Mouse (Mus musculus) cerebellum, adult (tissue): ENCODE measurements around the gene Helb.
"Not testable (repeated sequence)": the region's sequence is repeated elsewhere in the genome, so short reads cannot be mapped to it uniquely, and the experiment has no call there.

Experiments used
- ATAC-seq: cut with Nextera tagmentation; 2 replicates; pipeline ENCODE4 v1.9.2; 2017; ENCODE audit warnings: mild to moderate bottlenecking, moderate library complexity, mixed read lengths; ENCODE audit not compliant: insufficient number of reproducible peaks, low FRiP score, low TSS enrichment

Helb gene

DNA sequence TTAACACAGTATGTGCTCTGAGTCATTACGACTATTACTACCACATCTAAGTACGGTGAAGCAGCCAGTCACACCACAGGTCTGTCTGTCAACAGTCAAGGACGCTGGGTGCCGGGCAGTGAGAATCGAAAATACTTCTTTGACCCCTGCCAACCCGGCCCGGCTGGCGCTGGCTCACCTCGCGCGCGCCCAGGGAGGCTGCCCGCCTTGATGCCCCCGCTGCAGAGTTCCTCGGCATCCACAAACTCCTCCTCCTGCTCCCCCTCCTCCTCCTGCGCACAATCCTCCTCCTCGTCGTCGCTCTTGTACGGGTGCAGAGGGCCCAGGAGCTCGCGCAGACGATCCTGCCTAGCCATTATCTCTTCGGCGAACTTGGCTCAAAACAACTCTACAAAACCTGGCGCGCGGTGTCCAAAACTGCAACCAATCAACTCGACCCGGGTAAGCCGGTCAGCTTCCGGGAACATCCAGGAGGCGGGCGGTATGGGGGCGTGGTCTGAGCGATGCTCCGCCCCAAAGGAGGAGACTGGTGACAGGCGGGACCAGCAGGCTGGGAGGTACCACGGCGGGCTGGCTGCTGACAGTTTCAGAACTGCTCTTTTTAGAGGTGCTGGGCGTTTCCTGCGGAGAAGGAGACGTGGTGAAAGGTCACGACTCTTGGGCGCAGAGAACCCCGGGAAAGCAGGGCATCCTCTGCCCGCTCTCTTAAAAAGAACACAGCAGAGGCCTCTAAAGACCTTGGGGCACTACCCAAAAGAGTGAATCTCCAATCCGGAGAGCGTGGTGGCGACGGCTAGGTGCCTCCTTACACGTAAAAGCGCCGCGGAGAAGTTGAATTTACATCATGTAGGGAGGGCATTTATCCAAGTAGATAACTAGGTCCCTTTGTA is at the start of gene Helb:
Helb (minus strand) TSS at position 481 of the 890 bp plus-strand sequence.
- ATAC-seq: peak; percentile 95

DNA sequence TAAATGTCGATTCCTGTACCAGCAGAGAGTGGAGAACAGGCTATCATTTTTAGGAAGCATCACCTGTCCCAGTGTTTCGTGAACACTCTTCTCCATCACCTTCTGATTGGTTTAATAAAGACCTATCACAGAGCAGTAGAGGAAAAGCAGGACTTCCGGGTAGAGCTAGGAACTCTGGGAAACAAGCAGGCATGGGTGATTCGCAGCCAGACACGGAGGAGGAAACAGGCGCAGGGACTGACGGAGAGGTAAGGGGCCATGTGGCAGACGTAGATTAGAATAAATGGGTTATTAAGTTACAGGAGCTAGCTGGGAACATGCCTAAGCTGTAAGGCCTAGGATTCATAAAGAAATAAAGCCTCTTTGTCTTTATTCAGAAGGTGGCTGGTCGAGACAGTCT is 47.7 kb upstream of the Helb start:
- ATAC-seq: no peak

DNA sequence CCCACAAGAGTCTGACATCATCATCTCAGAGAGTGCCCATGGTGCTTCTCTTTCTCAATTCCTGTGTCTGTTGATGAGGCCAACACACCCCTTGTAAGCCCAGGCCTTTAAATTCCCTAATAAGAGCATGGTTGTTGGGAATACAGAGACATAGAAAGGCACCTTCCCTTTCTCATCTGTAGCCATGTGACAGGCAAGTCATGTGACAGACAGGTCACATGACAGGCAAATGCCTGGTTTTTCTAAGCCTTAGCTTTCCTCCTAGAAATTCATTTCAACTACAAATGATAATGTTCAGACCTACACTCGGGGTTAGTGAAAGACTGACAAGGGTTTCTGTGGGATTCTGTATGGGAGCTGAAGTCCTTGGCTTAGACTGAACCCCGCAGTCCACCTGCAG is 41.1 kb upstream of the Helb start:
- no peak for ATAC-seq

DNA sequence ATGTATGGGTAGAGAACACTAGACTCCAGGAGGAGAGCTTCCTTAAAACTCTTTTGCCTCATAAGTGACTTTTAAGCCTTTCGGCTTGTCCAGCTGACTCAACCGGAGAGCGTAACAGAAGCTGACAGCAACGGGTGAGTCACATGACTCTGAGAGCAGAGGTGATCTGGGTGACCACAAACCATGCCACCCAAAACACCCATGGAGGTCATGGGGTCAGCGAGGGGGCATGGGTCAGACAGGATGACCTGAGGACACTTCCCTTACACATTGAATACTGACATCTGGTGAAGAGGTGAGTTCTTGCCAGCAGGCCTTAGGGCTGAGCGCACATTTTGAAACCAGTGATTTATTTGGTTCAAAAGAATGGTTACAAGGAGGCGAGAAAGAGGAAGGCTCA is 38.9 kb upstream of the Helb start:
- ATAC-seq: no peak

DNA sequence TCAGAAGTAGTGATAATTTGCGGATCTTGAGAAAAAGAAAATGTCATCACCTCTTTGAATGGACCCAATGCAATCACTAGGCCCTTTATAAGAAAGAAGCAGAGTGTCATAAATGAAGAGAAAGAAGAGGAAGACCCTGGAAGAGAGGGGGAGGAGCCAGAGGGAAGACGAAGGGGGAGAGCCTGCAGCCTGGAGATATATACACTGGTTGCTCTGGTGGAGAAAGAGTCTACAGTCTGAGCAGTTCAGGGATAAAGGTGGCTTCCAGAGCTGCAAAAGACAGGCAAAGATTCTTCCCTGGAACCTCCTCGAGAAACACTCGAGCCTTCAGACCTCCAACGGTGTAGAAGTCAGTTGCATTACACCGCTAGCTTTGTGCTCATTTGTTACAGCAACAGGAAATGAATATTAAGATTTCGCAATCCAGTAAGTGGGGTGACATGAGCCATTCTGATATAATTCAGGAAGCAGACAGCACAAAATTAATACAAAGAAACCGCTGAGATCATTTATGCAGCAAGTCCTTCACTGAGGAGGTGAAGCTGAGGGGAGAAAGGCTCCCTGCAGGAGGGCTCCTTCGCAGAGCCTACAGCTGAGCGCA is 28.2 kb upstream of the Helb start:
- ATAC-seq: no peak

DNA sequence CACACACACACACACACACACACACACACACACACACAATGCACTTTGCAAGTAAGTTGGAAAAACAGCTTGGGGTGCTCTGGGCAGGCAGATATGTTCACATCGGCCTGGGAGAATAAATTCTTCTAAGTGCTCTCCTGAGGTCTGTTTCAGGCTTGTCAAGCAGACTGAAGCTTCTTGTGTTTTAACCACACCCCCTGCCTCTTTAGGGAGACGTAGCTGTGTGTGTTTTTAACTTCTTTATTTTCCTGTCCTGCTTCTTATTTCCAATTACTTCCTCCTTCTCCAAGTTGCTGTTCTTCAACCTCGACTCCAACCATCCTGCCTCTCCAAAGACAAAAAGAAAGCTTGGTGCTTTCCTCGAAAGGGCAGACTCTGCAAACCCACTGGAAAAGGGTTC is 27.4 kb upstream of the Helb start:
- no peak for ATAC-seq

DNA sequence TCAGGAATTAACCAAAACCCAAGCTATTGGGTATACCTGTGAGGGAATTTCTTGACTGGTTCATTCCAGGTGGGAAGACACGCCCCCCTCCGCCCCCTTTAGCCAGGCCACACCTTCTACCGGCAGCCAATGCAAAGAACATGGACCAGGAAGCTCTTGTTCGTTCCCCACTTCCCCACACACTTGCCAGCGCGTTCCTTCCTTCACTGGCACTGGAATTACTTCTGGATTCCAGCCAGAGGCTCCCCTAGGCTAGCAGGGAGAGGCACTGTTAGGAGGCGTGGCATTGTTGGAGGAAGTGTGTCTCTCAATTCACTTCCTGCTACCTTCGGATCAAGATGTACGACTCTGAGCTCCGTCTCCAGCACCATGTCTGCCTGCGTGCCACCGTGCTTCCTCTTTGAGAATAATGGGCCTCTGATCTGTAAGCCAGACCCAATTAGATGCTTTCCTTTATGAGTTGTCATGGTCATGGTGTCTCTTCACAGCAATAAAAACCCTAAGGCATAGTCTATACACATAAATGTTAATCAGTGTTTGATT is 23.3 kb upstream of the Helb start:
- ATAC-seq: no peak

DNA sequence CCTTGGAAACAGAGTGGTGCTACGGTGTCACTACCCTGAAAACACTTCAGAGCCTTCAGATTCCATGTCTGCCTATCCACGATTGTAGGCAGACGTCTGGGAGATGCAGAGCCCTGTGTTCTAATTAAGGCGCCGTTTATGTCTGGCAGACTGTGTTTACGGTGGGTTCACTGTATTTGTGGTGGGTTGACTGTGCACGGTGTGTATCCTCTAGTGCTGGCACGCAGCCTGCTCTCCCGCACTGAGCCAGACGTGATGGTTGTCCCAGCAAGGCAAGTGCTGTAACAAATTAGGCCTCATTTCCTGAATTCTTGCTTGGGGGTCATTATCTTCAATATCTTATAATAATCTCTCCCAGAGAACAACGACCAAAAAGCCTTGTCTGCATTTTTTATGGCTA is 20.9 kb upstream of the Helb start:
- no peak for ATAC-seq

DNA sequence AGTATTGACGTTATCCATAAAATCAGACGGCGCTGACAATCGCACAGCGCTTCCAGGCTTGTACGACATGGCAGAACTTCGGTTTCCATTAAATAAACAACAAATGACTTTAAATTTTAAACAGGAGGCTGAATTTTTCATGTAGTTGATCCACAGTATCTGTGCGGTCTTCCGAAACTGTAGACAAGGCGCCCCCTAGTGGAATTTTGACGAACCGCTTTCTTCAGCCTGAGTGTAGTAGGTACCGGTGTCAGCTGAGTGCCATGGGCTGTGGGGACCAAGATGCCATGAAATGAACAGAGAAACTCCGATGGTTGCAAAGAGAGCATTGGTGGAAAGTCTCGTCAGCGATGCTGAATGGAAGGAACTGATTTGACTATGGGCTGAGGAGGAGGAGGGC is 17.8 kb upstream of the Helb start:
- 0 out of 2 replicates have a peak, but pooled peaks have one; percentile 45 for ATAC-seq

DNA sequence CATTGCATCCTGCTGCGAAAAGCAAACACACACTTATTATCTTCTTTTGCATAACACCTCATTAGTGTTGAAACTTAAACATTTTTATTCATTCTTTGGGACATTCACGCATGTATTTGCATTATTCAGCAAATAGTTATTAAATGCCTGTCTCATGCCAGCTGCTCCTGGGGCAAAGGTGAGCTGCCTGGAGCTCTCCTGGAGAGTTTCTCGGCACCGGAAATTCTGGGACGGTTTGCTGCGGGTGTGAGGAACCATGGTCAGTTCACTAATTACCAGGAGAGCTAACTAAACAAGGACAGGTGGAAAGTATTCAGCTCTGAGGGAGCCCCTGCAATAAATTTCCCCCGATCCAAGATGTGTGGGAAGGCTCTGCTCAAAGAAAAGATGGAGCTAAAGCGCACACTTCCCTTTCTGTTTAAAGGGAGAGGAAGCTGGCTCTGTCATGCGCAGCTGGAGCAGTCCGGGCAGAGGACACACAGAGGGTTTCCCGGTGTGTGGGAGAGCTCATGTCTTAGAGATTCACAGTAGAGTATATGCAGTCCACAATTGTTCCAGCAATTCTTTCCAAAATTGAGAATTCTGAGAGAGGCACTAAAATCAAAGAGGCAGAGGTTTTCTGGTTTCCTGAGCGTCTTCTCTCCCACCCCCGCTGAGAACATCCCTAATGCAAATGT is 16.0 kb upstream of the Helb start:
- ATAC-seq: no peak

DNA sequence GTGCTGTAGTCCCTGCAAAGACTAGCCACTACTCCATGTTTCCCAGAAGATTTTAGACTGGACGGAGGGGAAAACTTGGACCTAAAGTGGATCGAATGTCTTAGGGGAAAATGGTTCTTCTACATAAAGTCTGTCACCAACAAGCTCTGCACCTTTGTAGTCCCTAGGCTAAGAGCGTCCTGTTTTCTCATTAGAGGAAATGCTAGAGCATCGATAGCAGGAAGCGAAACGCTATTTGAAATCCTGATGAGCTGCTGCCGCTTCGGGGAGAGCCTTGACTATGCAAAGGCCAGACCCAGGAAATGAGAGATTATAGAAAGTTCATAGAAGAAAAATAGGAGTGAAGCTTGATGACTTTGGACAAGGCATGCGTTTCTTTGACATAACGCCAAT is 12.7 kb upstream of the Helb start:
- ATAC-seq: no peak

DNA sequence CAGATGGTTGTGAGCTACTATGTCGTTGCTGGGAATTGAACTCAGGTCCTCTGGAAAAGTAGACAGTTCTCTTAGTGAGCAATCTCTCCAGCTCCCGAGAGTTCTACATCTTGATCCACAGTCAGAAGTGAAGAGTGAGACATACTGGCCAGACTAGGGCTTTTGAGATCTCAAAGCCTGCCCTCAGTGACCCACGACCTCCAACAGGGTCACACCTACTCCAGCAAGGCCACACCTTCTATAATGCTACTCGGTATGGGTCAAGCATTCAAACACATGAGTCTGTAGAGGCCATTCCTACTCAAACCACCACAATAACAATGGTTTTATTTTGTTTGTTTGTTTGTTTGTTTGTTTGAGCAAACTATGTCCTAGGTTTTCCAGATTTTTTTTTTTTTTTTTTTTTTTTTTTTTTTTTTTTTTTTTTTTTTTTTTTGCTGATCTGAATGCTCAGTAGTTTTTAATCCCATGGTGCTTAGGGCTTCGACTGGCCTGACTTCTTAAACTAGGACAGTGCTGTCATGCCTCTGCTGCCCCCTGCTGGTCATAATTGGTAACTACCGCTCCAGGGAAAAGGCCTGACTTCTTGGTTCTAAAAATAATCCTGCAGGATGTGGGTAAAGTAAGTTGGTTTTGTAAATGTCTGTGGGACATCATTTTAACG is 12.1 kb upstream of the Helb start:
- ATAC-seq: peak; percentile 78; the same call in 1 of the 2 replicates

DNA sequence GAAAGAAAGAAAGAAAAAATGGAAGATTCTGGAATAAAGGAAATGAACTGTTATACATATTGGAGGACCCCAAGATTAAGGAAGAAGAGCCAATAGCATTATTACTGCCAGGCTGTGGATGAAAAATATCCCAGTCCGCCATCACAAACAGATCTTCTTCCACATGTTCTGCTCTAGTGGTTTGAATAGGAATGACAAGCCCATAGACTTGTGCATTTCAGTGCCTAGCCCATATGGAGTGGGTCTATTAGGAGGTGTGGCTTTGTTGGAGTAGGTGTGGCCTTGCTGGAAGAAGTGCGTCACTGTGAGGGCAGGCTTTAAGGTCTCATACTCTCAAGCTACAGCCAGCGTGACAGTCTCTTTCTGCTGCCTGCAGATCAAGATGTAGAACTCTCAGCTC is 10.9 kb upstream of the Helb start:
- ATAC-seq: no peak

DNA sequence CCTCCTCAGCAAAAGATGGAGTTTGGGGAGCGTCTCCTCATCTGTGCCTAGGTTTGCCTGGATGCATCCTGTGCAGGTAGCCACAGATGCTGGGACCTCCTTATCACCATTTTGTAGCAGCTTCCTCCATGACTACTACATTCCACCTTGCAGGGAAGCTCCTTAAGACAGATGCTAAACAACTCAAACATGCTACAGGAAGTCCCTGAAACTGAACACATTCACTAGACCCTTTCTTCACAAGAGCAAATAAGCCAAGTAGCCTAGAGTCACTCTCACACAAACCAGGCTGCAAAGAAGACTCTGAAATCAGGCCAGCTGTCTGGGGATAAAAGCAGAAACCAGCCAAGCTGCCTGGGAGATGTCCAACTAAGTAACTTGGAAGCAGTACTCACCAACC is 2.5 kb upstream of the Helb start:
- ATAC-seq: no peak

DNA sequence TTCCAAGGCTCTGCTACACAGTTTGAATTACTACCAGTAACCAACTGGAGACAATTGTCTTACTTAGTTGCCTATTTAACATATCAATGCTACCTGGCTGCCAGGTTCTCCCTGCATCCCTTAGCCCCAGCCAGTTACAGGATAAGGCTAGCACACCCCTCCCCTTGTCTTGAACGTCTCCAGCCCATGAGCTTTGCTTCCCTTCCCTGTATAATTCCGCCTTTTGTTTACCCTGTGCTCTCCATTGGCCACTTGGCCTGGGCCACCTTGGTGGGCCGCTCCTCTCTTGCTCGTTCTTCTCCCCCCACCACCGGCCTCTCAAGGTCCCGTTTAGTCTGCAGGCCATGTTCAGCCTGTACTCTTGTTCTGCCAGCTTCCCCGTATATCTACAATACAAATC is 1.7 kb upstream of the Helb start:
- no peak for ATAC-seq

DNA sequence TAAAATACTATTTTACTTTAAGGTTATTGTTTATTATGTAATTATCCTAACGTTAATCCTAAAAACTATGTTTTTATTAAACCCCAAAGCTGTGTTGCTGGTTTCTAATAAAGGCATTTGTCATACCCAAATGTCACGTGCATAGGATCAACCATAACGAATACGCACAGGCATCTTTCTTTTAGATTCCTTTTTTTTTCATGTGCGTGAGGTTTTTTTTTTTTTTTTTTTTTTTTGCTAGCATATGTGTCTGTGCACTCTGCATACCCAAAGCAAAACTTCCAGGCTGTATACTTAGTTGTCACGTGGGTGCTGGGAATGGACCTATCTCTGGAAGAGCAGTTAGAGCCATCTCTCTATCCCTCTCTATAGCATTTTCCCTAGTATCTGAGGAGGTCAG is 1.2 kb upstream of the Helb start:
- ATAC-seq: no peak

DNA sequence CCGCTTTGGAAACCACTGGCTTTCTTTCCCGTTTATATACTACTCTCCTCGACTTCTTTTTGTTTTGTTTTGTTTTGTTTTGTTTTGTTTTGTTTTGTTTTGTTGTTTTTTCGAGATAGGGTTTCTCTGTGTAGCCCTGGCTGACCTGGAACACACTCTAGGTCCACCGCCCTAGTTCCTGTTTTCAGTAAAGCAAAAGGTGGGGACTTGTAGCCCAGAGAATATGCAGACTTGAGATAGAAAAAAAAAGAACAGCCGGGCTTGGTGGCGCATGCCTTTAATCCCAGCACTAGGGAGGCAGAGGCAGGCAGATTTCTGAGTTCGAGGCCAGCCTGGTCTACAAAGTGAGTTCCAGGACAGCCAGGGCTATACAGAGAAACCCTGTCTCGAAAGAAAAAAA is 695 bp upstream of the Helb start:
- not testable (repeated sequence) for ATAC-seq

DNA sequence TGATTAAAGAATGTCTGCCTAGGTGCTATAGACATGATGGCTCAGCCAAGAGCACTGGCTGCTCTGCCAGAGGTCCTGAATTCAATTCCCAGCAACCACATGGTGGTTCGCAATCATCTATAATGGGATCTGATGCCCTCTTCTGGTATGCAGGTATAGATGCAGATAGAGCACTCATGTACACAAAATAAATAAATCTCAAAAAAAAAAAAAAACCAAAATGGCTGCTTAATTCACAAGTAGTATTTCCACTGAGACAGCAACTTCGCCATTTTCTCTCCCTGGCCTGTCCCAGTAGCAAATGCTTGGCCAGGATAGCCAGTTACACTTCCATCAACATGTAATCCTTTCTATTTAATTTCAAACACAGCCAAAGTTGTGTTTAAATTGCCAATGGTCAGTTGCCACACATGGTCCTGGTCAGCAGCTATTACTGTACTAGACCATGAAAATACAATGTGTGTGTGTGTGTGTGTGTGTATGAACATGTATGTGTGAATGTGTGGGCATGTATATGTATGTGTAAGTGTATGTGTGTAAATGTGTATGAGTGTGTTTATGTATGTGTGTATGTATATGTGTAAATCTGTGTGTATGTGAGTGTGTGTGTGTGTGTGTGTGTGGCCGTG is 982 bp downstream of the Helb start:
- ATAC-seq: no peak

DNA sequence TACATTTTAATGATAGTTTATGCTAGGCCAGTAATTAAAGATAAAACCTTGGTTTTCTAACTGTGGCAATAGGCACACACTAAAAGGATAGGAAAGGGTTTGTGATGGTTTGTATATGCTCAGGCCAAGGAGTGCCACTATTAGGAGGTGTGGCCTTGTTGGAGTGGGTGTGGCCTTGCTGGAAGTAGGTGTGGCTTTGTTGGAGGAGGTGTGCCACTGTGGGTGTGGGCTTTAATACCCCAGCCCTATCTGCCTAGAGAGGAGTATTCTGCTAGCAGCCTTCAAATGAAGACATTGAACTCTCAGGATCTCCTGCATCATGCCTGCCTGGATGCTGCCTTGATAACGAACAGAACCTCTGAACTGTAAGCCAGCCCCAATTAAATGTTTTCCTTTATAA is 12.0 kb downstream of the Helb start:
- no peak for ATAC-seq

DNA sequence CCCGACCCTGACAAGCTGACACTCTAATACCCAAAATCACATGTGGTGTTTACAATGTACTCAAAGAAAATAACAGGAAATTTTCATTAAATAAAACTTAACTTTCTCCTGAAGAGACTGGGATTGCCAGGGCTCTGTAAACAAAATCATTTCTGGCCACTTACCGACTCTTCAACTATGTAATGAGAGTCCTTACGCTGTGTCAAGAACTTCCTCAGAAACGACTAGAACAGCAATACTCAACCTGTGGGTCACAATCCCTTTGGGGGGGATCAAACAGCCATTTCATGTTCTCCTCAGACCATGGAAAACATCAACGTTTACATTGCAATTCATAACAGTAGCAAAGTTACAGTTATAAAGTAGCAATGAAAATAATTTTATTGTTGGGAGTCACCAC is 15.2 kb downstream of the Helb start:
- ATAC-seq: no peak
